Mouse (Mus musculus) forebrain, postnatal 0 days (tissue): Measurements from ENCODE around the gene Rpl10. TPM values are rescaled to one million over a fixed set of nuclear protein-coding genes. Genes with fewer than 3 reads are reported as not detected.
A peak's percentile ranks its signal among the peaks of the same experiment; 100 is the strongest.

Experiments
- ATAC-seq: fragments of 200-750 bp; cut with Nextera tagmentation; 2 replicates; pipeline ENCODE4 v1.8.0; 2017; ENCODE audit warnings: mild to moderate bottlenecking, moderate library complexity
- DNase-seq: peaks from one replicate; pipeline ENCODE4 v3.0.0-alpha.2; 2015
- H3K27ac ChIP-seq: fragments of 300-500 bp; sonication (generic); 2 replicates; pipeline ENCODE4 v1.5.1; 2014; ENCODE audit warnings: low read depth, mild to moderate bottlenecking, antibody characterized with exemption, low read length, moderate library complexity, mixed read lengths
- H3K27me3 ChIP-seq: fragments of 300-500 bp; sonication (generic); 2 replicates; pipeline ENCODE4 v1.6.1; 2014; ENCODE audit warnings: mild to moderate bottlenecking, low read length, mixed read lengths; ENCODE audit not compliant: insufficient read depth
- H3K36me3 ChIP-seq: fragments of 300-500 bp; sonication (generic); 2 replicates; pipeline ENCODE4 v1.6.1; 2014; ENCODE audit warnings: mild to moderate bottlenecking, moderate library complexity; ENCODE audit not compliant: insufficient read depth
- H3K4me1 ChIP-seq: fragments of 300-500 bp; sonication (generic); 2 replicates; pipeline ENCODE4 v1.6.1; 2014; ENCODE audit warnings: antibody characterized with exemption; ENCODE audit not compliant: insufficient read depth
- H3K4me2 ChIP-seq: fragments of 300-500 bp; sonication (generic); 2 replicates; pipeline ENCODE4 v1.6.1; 2014; ENCODE audit warnings: low read depth, mild to moderate bottlenecking, moderate library complexity
- H3K4me3 ChIP-seq: fragments of 300-500 bp; sonication (generic); 2 replicates; pipeline ENCODE4 v1.5.1; 2014; ENCODE audit warnings: low read depth, low read length, mixed read lengths
- H3K9ac ChIP-seq: fragments of 300-500 bp; sonication (generic); 2 replicates; pipeline ENCODE4 v1.6.1; 2014; ENCODE audit warnings: mild to moderate bottlenecking
- H3K9me3 ChIP-seq: fragments of 300-500 bp; sonication (generic); 2 replicates; pipeline ENCODE4 v1.6.1; 2016; ENCODE audit warnings: low read length
- CTCF ChIP-seq: sonication (generic); IDR thresholded peaks from 2 replicates; pipeline ENCODE4 v1.5.1; 2016; ENCODE audit warnings: antibody characterized with exemption, control low read depth, low read depth
- WGBS: fragments of 180-500 bp; shearing (Covaris S2); extraction: QIAGEN DNeasy Blood & Tissue Kit; methylation state at CpG from one replicate; pipeline ENCODE4 v1.1.7; 2014; 5-methylcytosine and 5-hydroxymethylcytosine counted together
- microRNA-seq, 2 experiments: library from miRNA; unstranded; fragments of <30 nt; microRNA quantifications; one replicate each; pipeline ENCODE4; 2016
- polyA plus RNA-seq: library from polyadenylated mRNA; unstranded; fragments of >200 nt; fragmentation: Nextera tagmentation; extraction: Ambion mirVana; gene quantifications from 2 replicates; pipeline ENCODE4 v1.2.1, GENCODE M21; 2015
- total RNA-seq: library from RNA; depleted of rRNA; stranded (reverse); fragments of >200 nt; gene quantifications from 2 replicates; pipeline ENCODE4 v1.2.3, GENCODE M21; 2014; rRNA removed

The Rpl10 gene
- total and polyA plus RNA-seq, 2 experiments from 2014 or later = 467 to 2,171 TPM

DNA sequence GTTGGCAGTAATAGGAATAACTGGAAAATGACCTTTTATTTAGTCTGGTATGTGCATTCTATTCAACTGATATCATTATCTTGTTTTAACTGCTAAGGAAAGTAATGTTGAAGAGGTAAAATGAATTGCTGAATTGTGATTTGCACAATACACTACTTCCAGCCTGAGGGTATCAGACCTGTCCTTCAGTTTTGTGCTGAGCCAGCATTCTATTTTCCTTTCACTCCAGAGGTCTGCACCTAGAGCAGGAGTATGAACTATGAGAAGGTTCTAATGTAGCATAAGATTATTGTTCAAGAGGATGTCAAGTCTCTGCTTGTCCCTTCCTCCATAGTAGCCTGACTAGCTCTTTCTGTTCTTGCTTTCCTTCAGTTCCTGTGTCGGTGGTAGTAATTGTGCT lies 27.7 kb downstream of the Rpl10 start:
- ATAC-seq (no peak), DNase-seq (no peak)
- no peak overlapping the region for H3K4me2 ChIP-seq
- H3K9me3 ChIP-seq = no peaks in the 10 kb centered on the region
- H3K27ac ChIP-seq = no peak overlapping the region
- no peaks in the 10 kb centered on the region for H3K27me3 ChIP-seq
- no peak overlapping the region for H3K4me3 ChIP-seq
- no peak for TF ChIP-seq CTCF
- WGBS = 96% methylated on average over 1 of the region's 1 CpGs
- H3K9ac ChIP-seq = no peak overlapping the region
- H3K36me3 ChIP-seq = peaks cover 14% of the 10 kb centered on the region
- H3K4me1 ChIP-seq = no peaks in the 10 kb centered on the region

DNA sequence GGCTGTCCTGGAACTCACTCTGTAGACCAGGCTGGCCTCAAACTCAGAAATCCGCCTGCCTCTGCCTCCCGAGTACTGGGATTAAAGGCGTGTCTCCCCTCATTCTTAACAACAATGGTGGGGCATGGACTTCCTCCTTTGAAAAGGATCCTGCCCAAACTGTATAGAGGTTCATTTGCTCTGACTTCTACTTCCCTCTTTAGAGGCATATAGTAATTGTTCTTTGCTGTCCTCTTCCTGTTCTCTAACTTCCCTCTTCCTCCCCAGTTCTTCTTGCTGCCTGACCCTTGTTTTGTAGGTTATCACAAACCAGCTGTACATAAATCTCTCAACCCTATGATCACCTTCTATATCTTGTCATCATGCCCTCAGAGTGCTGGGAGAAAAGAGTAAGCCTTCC lies 29.1 kb downstream of the Rpl10 start:
- Histone ChIP-seq H3K4me1 (no peaks in the 10 kb centered on the region), H3K27me3 (no peaks in the 10 kb centered on the region), H3K4me2 (no peak overlapping the region), H3K36me3 (peaks cover 14% of the 10 kb centered on the region), H3K9ac (no peak overlapping the region), H3K4me3 (no peak overlapping the region), H3K9me3 (no peaks in the 10 kb centered on the region), H3K27ac (no peak overlapping the region)
- TF ChIP-seq CTCF = no peak
- ATAC-seq (no peak), DNase-seq (no peak)
- 86% methylated on average over 3 of the region's 3 CpGs for WGBS

DNA sequence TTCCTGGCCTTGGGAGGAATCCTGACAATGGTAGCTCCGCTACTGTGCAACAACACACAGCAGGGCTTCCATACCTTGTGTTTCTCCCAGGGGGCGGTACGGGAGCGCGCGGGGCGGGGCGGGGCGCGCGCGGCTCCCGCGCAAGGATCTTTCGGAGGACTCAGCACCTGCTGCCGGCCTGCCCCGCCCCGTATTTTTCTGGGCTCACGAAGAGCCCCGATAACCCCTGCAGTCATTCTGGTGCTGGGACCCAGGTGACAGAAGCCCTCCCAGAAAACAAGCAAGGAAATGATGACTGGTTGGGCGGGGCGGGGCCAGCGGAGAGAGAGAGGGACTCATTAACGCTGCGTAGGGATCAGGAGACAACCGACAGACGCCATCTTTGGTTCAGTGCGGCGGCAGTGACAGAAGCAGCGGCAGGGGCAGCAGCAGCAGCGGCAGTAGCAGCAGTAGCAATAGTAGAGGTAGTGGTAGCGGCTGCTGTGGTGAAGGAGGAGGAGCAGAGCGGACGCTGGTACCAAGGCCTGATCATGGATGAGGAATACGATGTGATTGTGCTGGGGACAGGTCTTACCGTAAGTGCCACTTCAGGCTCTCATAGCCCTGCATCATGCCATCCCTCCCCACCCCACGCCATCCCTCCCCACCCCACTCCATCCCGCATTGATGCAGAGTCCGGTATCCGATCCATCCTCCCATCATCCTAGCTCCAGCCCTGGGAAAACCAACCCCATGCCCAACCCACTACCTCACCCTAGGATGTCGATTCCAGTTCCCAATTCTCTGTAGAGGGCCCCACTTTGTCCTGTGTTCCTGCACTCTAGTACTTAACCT lies 34.5 kb downstream of the Rpl10 start, which contains the start of gene Gdi1:
TSS of gene Gdi1 (plus strand) at position 132 of the 834 bp plus-strand sequence.
- TF ChIP-seq CTCF = peak; percentile 40
- no peaks in the 10 kb centered on the region for H3K9me3 ChIP-seq
- ATAC-seq (peak; percentile 91), DNase-seq (peak; percentile 91)
- H3K4me2 ChIP-seq = peak within 1 kb of the TSS; percentile 56
- peak within 1 kb of the TSS; percentile 97 for H3K27ac ChIP-seq
- H3K27me3 ChIP-seq = no peaks in the 10 kb centered on the region
- H3K4me3 ChIP-seq = peak within 1 kb of the TSS; percentile 54
- H3K4me1 ChIP-seq = peaks cover 9% of the 10 kb centered on the region; the same call in 1 of the 2 replicates
- WGBS = 25% methylated on average over 41 of the region's 41 CpGs
- peaks cover 26% of the 10 kb centered on the region for H3K36me3 ChIP-seq
- peak within 1 kb of the TSS; percentile 71 for H3K9ac ChIP-seq

DNA sequence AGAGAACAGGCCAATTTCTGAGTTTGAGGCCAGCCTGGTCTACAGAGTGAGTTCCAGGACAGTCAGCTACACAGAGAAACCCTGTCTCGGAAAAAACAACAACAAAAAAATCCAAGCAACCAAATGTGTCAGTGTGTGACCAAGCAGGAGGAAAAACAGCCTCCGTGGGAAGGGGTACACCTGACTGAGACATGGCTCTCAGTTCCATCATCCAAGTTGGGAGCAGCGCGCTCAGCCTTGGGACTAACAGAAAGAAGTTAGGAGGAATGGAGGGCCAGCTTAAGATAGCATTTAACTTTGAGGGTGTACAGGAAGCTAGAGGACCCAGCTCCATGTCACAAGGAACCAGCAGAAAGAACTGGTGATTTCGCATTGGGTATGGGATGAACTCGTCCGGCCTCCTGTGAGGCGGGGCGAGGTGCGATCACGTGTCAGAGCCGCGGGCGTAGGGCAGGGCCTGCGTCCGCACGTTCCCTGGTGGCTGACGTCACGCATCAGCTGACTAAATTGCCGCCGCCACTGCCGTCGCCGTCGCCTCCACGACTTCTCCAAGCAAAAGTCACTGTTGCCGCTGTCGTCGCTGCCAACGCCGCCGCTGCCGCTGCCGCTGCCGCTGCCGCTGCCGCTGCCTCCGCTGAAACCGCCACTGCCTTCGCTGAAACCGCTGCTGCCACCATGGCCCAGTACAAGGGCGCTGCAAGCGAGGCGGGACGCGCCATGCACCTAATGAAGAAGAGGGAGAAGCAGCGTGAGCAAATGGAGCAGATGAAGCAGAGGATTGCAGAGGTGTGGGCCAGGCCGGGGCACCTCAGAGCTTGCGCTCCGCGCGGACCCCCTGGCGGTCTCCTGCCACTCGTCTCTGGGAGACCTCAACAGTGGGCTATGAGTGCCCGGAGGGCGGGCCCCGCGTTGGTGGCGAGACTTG lies 42.2 kb downstream of the Rpl10 start, which contains the start of gene Fam50a:
TSS of gene Fam50a (plus strand) at position 494 of the 925 bp plus-strand sequence.
- Histone ChIP-seq H3K4me3 (peak within 1 kb of the TSS; percentile 47), H3K4me2 (peak within 1 kb of the TSS; percentile 57), H3K27me3 (no peaks in the 10 kb centered on the region), H3K4me1 (0 out of 2 replicates have a peak, but pooled peaks cover 2% of the 10 kb centered on the region), H3K9me3 (no peaks in the 10 kb centered on the region), H3K9ac (peak within 1 kb of the TSS; percentile 63), H3K36me3 (peaks cover 12% of the 10 kb centered on the region; the same call in 1 of the 2 replicates), H3K27ac (peak within 1 kb of the TSS; percentile 89)
- no peak; the same call in 1 of the 2 replicates for TF ChIP-seq CTCF
- peak; percentile 98 for ATAC-seq
- DNase-seq = peak; percentile 90
- WGBS = 24% methylated on average over 59 of the region's 59 CpGs

Small RNA genes within 50 kb of the gene (microRNA-seq; reads per million reads assigned to microRNA genes)
- gene Mir7091 (0 reads per million in 2 experiments), gene Mir7092 (0.73 to 1.2 reads per million in 2 experiments)

Other genes with a start within 250 kb of the Rpl10 start
- gene Irak1, start 246.9 kb upstream of the Rpl10 start, total RNA-seq = 41.9 and 63.7 TPM in 2 replicates
- gene Irak1, start 246.9 kb upstream of the Rpl10 start, polyA plus RNA-seq = 21.0 and 28.0 TPM in 2 replicates
- not detected in 2 replicates for gene Opn1mw, start 143.3 kb upstream of the Rpl10 start, total RNA-seq
- gene Opn1mw, start 143.3 kb upstream of the Rpl10 start, polyA plus RNA-seq = not detected in 2 replicates
- 56.7 and 80.9 TPM in 2 replicates for gene Mecp2, start 135.4 kb upstream of the Rpl10 start, total RNA-seq
- gene Mecp2, start 135.4 kb upstream of the Rpl10 start, polyA plus RNA-seq = 11.4 and 12.4 TPM in 2 replicates
- not detected in 2 replicates for gene Tex28, start 103.0 kb upstream of the Rpl10 start, total RNA-seq
- gene Tex28, start 103.0 kb upstream of the Rpl10 start, polyA plus RNA-seq = not detected in 2 replicates
- gene Tktl1, start 93.6 kb upstream of the Rpl10 start, total RNA-seq = not detected in 2 replicates
- gene Tktl1, start 93.6 kb upstream of the Rpl10 start, polyA plus RNA-seq = 0.06 TPM in 1 of 2 replicates, not detected in the other
- 327 and 336 TPM in 2 replicates for gene Flna, start 21.0 kb upstream of the Rpl10 start, total RNA-seq
- 35.5 and 45.1 TPM in 2 replicates for gene Flna, start 21.0 kb upstream of the Rpl10 start, polyA plus RNA-seq
- gene Emd, start 16.1 kb upstream of the Rpl10 start, total RNA-seq = 51.6 and 73.2 TPM in 2 replicates
- 16.9 and 21.0 TPM in 2 replicates for gene Emd, start 16.1 kb upstream of the Rpl10 start, polyA plus RNA-seq
- gene Taz, start 11.1 kb downstream of the Rpl10 start, total RNA-seq = 54.5 and 80.6 TPM in 2 replicates
- 45.7 and 58.1 TPM in 2 replicates for gene Taz, start 11.1 kb downstream of the Rpl10 start, polyA plus RNA-seq
- gene Dnase1l1, start 11.5 kb downstream of the Rpl10 start, total RNA-seq = 1.3 and 2.2 TPM in 2 replicates
- 3.1 and 3.4 TPM in 2 replicates for gene Dnase1l1, start 11.5 kb downstream of the Rpl10 start, polyA plus RNA-seq
- gene Atp6ap1, start 26.3 kb downstream of the Rpl10 start, total RNA-seq = 215 and 250 TPM in 2 replicates
- gene Atp6ap1, start 26.3 kb downstream of the Rpl10 start, polyA plus RNA-seq = 260 and 318 TPM in 2 replicates
- gene Gdi1, start 34.2 kb downstream of the Rpl10 start, total RNA-seq = 457 and 498 TPM in 2 replicates
- 761 and 979 TPM in 2 replicates for gene Gdi1, start 34.2 kb downstream of the Rpl10 start, polyA plus RNA-seq
- gene Fam50a, start 42.2 kb downstream of the Rpl10 start, total RNA-seq = 16.2 and 16.8 TPM in 2 replicates
- gene Fam50a, start 42.2 kb downstream of the Rpl10 start, polyA plus RNA-seq = 49.6 and 64.3 TPM in 2 replicates
- 109 and 143 TPM in 2 replicates for gene Plxna3, start 58.3 kb downstream of the Rpl10 start, total RNA-seq
- 17.7 and 22.9 TPM in 2 replicates for gene Plxna3, start 58.3 kb downstream of the Rpl10 start, polyA plus RNA-seq
- 62.5 and 67.3 TPM in 2 replicates for gene Lage3, start 82.8 kb downstream of the Rpl10 start, total RNA-seq
- gene Lage3, start 82.8 kb downstream of the Rpl10 start, polyA plus RNA-seq = 68.7 and 80.4 TPM in 2 replicates
- gene Ubl4a, start 102.4 kb downstream of the Rpl10 start, total RNA-seq = 39.5 and 47.0 TPM in 2 replicates
- gene Ubl4a, start 102.4 kb downstream of the Rpl10 start, polyA plus RNA-seq = 73.9 and 77.4 TPM in 2 replicates
- gene Slc10a3, start 102.5 kb downstream of the Rpl10 start, total RNA-seq = 6.5 and 6.6 TPM in 2 replicates
- 4.6 and 4.8 TPM in 2 replicates for gene Slc10a3, start 102.5 kb downstream of the Rpl10 start, polyA plus RNA-seq
- gene Fam3a, start 122.5 kb downstream of the Rpl10 start, total RNA-seq = 24.5 and 33.6 TPM in 2 replicates
- 28.9 and 31.6 TPM in 2 replicates for gene Fam3a, start 122.5 kb downstream of the Rpl10 start, polyA plus RNA-seq
- gene Ikbkg, start 122.5 kb downstream of the Rpl10 start, total RNA-seq = 30.6 and 41.4 TPM in 2 replicates
- 11.0 and 13.7 TPM in 2 replicates for gene Ikbkg, start 122.5 kb downstream of the Rpl10 start, polyA plus RNA-seq
- gene G6pdx, start 158.4 kb downstream of the Rpl10 start, total RNA-seq = 47.6 and 50.5 TPM in 2 replicates
- 45.1 and 48.8 TPM in 2 replicates for gene G6pdx, start 158.4 kb downstream of the Rpl10 start, polyA plus RNA-seq
- 0.38 TPM in 1 of 2 replicates, not detected in the other for gene Gm6880, start 210.6 kb downstream of the Rpl10 start, total RNA-seq
- gene Gm6880, start 210.6 kb downstream of the Rpl10 start, polyA plus RNA-seq = not detected in 2 replicates